Mouse (Mus musculus): Measurements from ENCODE around the gene Catsper3.

DNA sequence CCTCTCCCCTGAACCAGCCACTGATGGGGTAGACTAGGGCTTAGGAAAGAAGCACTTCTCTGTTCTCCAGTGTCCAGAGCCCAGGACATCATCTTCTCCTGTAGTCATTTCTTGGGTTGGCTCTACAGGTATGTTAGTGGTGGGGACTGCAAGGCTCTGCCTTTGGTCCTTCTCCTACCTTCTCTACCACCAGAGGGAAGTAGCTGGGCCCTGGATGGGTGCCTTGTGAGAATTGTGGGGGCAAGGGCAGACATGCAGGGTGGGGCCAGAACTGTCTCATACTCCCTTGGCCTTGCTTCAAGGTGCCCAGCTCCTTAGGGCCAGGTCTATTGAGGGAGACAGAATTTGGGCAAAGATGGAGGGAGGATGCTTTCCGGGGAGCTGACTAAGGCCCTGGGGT lies 48.2 kb downstream of the Catsper3 start:
- TF ChIP-seq CTCF (IDR thresholded peaks at IDR 0.05; ENCODE audit: extremely low read depth, insufficient read depth, low read length), result no peak
- no peak for TF ChIP-seq POLR2A (IDR thresholded peaks at IDR 0.05; ENCODE audit: extremely low read depth, insufficient read depth, low read length)

Data from cortical plate, adult 2 months (tissue).